Mouse (Mus musculus): ENCODE measurements at regions not wholly inside any gene's neighbourhood (a gene's known extent, or its start where the extent isn't known, plus 50 kb on each side); places are given as distances from the start of the nearest gene placed in this dataset.

GRCm38 (mm10) chr13:102636032-102636431, 57.3 kb upstream of the Cd180 start:
- no peak for DNase-seq (ENCODE audit: low read depth, low spot score)

- DNase-seq (ENCODE audit: low read depth, low spot score) = no peak
Observed at GRCm38 (mm10) chr13:102637059-102637458, 56.3 kb upstream of the Cd180 start.

DNA sequence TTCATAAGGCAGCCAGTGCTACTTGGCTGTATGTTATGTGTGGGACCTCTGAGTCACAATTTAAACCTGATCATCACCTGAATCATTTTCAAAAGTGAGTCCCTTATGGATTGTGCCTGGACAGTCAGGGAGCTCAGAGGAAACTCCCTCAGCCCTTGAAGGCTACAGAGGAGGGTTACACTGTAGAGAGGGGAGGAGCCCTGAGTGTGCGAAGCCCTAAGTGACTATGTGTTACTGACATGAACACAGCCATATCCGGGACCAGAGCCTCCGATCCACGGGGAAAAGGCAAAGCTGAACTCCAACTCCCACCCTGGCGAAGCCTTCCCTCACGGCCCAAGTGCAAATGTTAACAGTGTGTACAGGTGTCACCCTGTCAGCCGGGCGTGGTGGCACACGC, 53.7 kb upstream of the Cd180 start:
- DNase-seq (ENCODE audit: low read depth, low spot score) = no peak

GRCm38 (mm10) chr13:102640171-102640570, 53.2 kb upstream of the Cd180 start:
- no peak for DNase-seq (ENCODE audit: low read depth, low spot score)

Data from brain, adult 2 months (tissue).